Mouse (Mus musculus) lung, postnatal 4 days (tissue): ENCODE results near the gene Slc35f4.

Source experiments
- DNase-seq, 2 experiments: peaks; one replicate each; pipeline ENCODE4 v3.0.0; 2021

The Slc35f4 gene

DNA sequence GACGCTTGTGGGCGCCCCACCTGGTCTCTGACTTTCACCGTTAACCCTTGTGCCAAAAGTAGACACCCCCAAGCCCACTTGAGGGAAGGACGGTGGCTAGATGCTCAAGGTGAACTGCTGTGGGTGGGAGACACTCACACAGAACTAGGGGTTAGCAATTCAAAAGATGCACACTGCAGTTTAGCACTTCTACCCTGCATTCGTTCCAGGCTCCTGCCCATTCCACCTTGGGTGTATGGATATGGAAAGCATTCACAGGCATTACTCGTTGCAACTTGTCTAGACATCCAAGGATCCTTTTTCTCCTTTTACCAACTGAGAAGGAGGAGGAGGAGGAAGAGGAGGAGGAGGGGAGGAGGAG, at the start of gene Slc35f4:
Slc35f4 (minus strand) TSS at position 116 of the 361 bp plus-strand sequence.
- no peak for DNase-seq

DNA sequence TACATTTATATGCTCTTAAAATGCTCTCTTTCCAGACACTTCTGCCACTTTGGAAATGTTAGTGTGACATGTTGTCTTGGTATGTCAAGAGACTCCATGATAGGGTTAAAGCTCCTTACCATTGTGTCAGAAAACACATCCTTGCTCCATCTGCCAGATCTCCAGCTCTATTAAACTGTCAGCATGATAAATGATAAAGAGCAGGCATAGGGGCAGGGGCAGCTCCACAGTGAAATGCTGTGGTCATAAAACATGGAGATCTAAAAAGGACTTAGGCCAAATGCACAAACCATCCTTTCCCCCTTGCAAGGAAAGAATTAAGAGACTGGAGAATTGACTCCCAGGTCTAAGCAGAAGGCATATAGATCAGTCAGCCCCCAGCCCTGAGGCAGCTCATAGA, 42.5 kb upstream of the Slc35f4 start:
- no peak for DNase-seq

DNA sequence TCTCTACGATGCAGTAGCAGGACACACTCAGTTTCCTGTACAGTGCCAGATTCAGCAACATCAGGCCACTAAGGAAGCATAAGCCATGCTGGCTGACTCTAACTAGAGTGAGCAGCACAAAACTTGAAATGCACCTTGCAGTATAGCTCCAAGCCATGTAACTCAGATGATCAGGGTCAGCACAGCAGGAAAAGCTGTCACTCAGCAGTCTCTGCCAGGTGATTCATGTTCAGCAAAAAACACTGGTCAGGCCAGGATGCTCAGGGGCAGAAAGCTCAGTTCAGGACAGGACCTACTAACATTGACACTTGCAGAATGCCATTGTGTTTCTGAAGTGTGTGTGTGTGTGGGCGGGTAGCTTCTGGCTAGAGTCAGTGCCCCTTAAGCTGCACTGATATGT, 34.9 kb upstream of the Slc35f4 start:
- no peak for DNase-seq

DNA sequence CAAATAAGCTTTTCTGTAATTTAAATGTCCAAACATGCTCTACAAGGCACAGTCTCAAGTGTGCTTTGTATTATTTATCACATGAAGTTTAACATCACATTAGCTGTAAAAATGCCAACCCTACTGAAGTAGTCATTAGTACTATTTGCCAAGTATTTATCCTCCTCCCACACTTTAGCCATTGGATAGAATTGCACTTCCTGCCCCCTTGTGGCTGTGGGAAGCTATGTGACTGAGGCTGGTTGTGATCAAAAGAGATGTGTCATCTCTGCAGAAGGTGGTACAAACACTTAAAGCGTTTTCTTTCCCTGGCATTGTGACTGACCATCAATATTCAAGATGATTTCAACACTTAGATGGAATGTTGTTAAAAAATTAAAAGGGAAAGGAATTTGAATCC, 14.3 kb upstream of the Slc35f4 start:
- DNase-seq: peak in 1 of 2 experiments; percentile 9

DNA sequence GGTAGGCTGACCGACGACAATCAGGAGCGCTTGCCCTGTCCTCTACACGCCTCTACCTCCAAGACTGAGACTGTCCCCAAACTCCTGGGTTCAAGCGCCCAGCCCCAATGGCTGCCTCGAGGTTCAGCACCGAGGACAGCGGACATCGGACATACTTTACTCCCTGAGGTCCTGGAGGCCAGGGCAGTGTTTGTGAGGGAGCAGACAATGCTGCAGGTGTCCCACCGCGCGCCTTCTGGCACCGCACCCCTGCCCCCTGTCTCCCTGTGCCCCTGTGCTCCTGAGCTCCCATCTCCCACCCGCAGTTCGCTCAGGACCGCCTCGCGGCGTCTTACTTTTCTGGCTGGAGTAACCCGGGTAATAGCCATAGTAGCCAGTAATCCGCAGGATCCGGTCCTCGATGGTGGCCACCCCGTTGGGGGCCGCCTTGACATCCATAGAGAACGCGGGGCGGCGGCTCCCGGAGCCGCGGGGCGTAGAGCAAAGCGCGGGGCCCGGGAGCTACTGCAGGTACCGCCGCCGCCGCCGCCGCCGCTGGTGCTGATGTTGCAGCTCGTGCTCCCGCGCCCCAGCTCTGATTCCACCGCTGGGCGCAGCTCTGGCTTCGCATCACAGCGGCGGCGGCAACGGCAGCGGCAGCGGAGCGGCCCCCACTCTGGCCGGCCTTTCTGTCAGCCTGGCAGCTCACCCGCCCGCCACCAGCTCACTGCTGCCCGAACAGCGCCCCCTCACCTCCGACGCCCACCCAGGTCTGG, 493 bp downstream of the Slc35f4 start:
- DNase-seq: peak; percentile 72 to 73

DNA sequence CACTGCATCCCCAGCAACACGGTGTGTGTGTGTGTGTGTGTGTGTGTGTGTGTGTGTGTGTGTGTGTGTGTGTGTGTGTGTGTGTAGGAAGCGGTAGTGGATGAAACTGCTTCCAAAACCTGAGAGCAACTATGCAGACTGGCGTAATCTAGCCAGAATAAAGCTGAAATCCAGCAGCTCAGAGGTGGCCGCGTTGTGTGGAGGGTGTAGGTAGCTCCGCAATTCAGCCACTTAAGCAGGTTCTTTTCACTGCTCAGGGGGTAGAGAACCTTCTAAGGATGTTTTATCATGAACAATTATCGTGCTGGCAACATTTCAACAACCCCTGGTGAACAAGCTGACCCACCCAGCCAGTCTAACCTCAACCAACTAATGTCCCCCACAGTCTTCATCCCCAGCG, 1.2 kb downstream of the Slc35f4 start:
- no peak for DNase-seq

DNA sequence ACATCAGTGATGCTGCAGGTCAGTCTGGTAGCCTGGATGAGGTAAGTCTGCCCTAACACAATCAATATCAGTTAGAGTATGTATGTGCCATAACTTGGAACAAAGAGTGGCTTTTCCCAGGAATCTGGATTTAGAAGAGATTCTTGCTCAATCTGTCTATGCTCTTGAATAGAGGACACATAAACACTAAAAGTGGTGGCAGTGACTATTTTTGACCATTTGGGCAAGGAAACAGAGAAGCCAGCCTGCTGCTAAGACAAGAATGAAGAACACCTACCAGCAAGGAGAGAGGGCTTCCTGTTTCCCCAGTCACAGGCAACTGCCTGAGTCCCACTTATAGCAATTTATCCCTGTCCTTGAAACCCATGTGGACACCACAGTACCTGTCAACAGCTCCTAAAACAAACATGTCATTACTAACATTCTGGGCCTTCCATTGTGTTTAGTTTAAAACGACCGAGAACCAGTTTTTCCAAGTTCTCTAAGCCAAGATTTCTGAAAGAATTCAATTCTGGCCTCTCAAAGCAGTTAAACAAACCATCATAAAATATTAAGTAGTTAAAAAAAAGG, 10.7 kb downstream of the Slc35f4 start:
- no peak for DNase-seq

DNA sequence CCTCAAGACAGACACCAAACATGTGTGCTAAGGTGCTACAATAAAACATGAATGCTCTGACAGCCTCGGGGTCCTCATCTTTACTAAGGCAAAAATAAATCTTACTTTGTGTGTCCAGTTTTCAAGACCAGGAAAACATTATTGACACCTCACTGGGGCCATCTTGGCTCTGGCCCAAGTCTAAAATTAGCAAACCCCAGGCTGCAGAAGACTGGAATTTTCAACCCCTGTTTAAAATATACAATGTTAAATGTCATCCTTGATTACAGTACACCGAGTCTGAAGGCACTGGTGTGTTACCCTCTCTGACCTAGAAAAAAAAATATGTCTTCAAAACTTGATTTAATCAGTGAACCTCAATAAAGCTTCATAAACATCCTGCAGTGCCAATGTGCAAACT, 11.7 kb downstream of the Slc35f4 start:
- DNase-seq: no peak

DNA sequence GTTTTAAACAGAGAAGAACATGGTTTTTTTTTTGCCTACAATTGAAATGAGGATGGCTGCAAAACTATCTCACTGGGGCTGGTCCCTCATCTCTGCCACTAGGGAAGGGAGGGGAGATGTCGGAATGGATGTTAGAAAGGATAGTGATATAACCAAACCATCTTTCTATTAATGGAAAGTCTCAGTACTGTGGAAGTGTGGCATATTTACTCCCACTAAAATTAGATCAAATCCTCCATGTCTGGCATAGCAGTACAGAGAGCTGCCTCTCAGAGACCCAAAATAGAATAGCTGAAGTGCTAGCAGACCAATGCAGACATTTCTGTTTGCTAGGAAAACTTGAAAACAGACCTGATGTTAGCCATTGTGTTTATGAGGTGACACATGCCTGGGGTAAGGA, 30.7 kb downstream of the Slc35f4 start:
- no peak for DNase-seq

DNA sequence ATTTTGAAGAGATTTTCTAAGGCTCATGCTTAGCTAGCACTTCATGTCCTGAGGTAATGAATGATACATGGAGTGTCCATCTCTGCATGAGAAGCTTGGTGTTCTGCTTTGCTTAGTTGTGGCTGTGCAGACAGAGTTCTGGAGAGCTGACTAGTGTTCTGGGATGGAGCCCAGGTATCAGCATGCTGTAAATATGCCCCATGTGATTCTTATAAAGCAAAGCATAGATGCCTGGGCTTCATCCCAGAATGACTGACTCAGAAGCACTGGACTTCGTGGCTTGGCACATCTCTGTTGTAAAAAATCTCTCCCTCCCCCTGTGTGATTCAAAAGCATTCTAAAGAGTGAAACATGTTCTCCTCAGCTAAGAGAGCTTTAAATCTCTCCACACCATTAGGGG, 32.1 kb downstream of the Slc35f4 start:
- no peak for DNase-seq

DNA sequence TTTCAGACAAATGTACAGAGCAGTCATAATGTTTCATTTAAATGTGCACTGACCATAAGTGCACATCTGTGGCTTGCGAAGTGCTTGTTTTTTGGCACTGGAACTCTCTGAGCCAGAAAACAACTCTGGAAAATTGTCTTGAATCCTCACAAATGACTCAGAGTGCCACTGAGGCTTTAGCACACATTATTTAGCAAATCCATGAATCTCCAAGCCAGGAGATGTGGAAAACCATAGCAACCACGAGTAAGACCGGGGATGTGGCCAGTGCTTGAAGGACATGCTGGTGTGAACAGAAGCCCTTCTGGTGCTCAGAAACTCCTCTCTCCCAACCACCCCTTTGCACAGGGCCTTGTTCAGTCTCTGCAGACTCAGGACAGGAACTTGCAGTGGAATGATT, 33.3 kb downstream of the Slc35f4 start:
- DNase-seq: no peak

DNA sequence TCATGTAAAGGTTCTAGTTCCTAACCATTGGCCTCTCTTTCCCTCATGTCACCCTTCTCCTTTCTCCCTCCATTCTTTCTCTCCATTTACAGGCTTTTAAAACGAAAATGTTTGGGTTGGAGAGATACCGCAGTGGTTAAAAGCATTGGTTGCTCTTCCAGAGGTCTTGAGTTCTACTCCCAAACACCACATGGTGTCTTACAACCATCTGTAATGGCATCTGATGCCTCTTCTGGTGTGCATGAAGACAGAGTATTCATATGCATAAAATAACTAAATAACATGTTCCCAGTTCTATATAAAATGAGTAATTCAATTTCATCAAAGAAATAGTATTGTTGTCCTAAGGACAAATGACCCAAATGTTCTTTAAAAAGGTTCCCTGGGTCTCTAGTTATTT, 49.2 kb downstream of the Slc35f4 start:
- DNase-seq: no peak

DNA sequence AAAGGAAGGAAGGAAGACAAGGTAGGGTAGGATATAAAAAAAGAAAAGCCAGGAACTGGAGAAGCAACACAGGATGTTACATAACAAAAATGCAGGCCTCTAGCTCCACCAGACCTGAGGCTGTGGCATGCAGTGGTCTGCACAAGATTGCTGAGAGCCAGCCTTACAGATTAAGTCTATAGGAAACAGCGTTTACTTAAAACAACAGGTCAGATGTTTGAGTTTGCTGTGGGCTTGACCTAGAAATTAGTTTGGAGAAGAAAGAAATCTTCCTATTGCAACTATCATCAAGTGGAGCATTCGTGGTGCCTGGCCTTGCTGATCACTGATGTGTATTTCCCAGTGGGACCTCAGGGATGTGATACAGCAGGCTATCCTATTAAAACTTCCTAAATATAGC, 64.1 kb downstream of the Slc35f4 start:
- no peak for DNase-seq

DNA sequence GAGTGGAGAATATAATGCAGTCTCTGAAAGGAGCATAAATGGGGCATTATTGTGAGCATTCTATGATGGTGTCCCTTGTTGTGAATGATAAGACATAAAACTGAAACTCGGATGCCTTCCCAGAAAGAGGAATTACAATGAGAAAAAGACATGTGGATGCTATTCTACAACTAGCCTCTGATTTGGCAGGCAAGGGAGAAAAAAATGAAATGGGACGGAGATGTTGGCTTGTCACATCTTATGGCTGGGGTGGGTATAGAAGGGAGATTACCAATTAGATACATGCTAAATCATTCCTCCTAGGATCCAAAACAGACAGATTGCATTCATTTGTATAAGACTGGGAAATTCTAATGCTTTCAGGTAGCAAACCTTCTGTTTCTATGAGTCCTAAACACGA, 65.0 kb downstream of the Slc35f4 start:
- no peak for DNase-seq

DNA sequence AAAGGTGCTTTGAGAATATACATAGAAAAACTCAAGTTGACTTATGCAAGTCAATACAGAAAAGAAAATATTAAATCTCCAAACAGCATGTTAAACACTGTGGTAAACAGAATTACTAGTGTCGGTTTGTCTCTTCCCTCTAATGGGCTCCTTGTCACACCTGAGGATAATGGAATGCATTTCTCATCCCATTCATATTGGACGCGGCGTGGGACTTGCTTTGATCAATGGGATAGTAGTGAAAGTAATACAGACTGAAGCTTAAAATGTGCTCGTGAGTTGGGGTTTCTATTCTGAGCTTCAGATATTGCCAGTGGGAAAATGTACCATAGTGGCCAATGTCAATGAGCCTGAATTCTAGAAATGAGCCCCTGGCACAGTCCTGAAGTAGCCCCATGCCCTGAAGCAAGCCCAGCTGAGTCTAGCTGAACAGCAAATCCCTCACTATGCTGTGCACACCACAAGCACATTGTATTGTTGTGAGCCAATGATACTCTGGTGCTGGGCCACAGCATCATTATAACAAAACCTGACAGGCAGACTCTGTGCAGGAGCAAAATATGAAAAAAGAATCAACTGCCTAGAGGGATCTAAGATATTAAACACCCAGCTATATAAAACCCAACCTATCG, 71.4 kb downstream of the Slc35f4 start:
- DNase-seq: no peak

DNA sequence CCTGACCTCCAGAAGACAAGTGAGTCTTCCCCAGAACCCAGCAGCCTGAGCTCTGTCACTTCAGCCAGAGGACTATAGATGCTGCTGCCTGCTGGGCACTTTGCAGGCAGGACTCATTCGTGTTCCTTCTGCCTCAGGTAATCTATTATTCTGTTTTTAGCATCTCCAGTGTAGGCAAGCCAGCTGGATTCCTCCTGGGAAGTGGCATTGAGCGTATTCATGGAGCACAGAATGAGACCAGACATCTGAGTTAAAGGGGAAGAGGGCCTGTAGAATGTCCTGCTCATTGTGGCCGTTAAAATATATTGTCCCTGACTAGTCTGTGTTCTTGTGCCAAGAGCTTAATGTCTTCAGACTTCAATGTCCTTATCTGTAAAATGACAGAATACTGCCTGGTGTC, 72.1 kb downstream of the Slc35f4 start:
- no peak for DNase-seq

DNA sequence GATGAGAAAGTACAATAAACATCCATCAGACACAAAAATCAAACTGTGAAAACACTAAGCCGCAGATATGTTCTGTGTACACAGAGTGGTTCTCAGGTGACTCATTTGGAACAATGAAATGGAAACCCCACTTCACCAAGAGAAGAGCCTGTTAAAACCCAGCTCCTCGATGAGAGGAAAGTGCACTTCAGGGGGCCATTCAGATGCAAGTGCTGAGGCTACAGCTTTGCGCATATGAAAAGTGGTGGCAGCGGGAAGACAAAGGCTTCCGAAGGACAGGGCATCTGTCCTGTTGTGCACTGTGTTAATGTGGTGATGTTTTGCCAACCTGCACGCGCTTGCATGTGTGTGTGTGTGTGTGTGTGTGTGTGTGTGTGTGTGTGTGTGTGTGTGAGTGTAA, 78.2 kb downstream of the Slc35f4 start:
- DNase-seq: no peak

DNA sequence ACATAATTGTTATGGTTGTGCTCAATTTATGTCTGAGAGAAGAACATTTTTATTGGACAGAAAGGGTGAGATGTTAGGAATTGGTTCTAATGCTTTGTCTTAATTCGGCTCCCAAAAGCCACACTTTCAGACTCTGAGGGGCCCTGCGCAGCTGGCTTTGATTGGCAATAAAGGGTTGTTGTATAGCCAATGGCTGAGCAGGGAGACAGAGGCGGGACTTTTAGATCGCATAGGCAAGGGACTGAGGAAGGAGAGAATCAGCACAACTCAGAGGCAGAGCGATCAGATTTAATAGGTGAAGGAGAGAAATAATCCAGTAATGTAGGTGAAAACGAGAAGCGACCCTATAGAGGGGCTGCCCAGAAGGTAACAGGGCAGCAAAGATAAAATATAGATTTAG, 79.4 kb downstream of the Slc35f4 start:
- no peak for DNase-seq

DNA sequence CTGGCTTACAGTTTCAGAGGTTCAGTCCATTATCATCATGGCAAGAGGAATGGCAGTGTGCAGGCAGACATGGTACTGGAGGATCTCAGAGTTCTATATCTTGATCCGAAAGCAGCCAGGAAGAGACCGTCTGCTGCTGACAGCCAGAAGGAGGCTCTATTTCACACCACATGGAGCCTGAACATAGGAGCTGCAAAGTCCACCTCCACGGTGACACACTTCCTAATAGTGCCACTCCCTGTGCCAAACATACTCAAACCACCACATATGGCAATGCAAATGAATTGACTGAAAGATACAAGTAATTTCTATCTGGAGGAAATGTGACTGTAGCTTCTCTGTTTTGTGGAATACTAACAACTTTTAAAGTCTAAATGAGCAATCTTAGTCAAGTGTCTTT, 89.0 kb downstream of the Slc35f4 start:
- no peak for DNase-seq

DNA sequence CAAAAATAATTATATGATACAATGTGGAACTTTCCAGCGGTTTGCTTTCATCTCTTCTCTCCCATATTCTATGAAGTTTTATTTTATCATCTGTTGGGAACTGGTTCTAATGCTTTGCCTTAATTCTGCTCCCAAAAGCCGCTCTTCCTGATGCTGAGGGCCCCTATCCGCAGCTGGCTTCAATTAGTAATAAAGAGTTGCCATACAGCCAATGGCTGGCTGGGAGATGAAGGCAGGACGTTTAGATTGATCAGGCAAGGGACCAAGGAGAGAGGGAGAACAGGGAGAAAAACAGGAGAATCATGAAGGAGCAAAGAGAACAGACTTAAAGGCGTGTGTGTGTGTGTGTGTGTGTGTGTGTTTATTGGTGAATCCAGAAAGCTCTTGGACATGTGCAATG, 94.0 kb downstream of the Slc35f4 start:
- DNase-seq: no peak

DNA sequence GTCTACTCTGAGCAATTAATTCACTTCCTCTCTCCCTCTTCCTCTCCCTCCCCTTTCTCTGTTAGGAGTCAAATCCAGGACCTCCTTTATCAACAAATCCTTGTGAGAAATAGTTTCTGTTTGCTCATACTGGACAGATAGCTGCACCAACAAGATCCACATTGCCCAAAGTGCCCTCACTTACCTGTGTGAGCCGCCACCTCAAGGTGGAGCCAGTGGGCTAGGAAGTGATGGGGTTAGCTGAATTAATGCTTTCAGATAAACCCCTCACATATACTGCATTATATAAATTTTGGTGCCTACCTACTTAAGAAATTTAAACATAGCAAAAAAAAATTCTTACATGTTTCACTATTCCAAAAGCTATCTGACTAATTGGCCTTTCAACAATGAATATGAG, 133.4 kb downstream of the Slc35f4 start:
- no peak for DNase-seq

DNA sequence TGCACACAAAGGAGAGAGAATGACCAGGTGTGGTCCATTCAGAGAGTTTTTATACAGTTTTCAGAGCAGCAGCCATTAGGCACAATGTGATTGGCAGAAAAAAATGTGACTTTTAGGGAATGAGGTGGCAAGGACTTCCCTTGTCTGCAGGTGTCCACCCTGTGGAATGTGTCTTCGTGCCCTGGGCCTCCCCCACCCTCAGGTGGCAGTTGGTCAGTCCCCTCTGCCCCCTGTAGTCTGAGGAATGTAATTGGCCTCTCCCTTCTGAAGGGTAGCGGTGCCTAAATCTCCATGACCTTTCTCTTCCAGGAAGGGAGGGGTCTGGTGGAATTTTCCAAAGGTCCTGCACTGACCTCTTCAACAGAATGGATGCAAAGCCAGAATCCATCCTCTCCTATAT, 163.7 kb downstream of the Slc35f4 start:
- no peak for DNase-seq

DNA sequence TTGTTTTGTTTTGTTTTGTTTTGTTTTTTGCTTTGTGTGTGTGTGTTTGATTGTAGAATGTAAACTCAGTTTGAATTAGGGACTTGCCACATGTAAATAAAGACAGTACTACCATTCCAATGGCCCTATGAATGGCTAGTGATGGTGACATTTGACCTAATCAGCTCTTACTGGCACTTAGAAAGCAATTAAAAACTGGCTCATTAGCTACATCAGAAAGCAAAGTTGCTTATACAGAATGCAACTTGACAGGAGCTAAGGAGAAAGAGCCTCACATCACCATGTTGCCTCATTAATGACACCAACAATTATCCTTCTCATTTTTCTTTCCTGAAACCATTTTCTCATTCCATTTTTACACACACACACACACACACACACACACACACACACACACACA, 170.3 kb downstream of the Slc35f4 start:
- no peak for DNase-seq

DNA sequence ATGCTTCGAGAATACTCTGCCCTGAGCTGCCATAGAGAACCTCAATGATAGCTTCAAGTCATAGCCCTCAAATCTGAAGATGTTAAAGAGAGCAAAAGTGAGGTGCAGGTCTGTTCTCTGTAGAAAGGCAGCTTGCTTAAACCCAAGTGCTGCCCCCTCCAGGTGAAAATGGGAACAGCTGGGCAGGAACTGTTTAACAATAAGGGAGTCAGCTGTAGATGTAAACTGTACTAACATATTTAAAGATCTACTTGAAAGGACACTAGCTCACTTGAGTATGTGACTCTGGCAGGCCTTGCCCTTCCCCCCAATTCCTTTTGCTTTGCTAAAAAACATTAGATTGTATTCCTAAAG, 177.0 kb downstream of the Slc35f4 start:
- DNase-seq: peak; percentile 25 to 39
